Mouse (Mus musculus) cortical plate, adult 2 months (tissue): ENCODE measurements around the gene Tmem182.

ENCODE experiments used
- CTCF ChIP-seq: fragments of 200-500 bp; IDR thresholded peaks from 2 replicates; pipeline ENCODE4 v1.5.1; 2011; ENCODE audit warnings: mild to moderate bottlenecking, control low read depth, low read length; ENCODE audit not compliant: insufficient read depth; ENCODE audit errors: extremely low read depth
- POLR2A ChIP-seq: fragments of 200-500 bp; IDR thresholded peaks from 2 replicates; pipeline ENCODE4 v1.6.1; 2011; ENCODE audit warnings: mild to moderate bottlenecking, low read length, control low read depth; ENCODE audit not compliant: insufficient read depth; ENCODE audit errors: extremely low read depth

DNA sequence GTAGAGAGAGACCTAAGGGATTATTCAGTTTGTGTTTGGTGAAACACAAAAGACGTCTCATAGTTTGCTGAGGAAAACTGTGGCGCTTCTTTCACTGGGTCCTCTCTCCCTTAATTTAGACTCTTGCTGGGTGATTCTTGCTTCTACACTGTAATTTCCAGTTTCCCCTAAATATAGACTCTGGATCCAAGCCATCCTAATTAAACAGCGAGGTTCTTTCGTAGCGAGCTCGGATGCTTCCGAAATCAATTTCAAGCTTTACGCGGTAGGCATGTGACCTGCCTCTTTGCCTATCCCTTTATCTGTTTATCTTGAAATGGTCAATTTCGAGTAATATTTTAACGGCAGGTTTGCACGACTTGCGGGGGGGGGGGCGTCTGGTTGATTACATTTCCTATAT lies 84.2 kb downstream of the Tmem182 start:
- no peak for TF ChIP-seq CTCF
- no peak for TF ChIP-seq POLR2A
